Mouse (Mus musculus) neural tube, embryonic 11.5 days (tissue): Measurements from ENCODE around the gene Primpol. TPM values are rescaled to one million over a fixed set of nuclear protein-coding genes. Genes with fewer than 3 reads are reported as not detected.

Source experiments
- ATAC-seq: fragments of 200-750 bp; cut with Nextera tagmentation; 2 replicates; pipeline ENCODE4 v1.8.0; 2017; ENCODE audit warnings: moderate number of reproducible peaks, mild to moderate bottlenecking, moderate TSS enrichment, moderate library complexity; ENCODE audit not compliant: insufficient read depth, low FRiP score, low TSS enrichment
- DNase-seq: peaks from one replicate; pipeline ENCODE4 v3.0.0-alpha.2; 2015; ENCODE audit warnings: low spot score
- H3K27ac ChIP-seq: fragments of 300-500 bp; sonication (generic); 2 replicates; pipeline ENCODE4 v1.5.1; 2014; ENCODE audit warnings: low read depth, mild to moderate bottlenecking, low read length
- H3K27me3 ChIP-seq: fragments of 300-500 bp; sonication (generic); 2 replicates; pipeline ENCODE4 v1.6.1; 2014; ENCODE audit warnings: mild to moderate bottlenecking, low read length, mixed read lengths; ENCODE audit not compliant: control insufficient read depth, insufficient read depth
- H3K36me3 ChIP-seq: fragments of 300-500 bp; sonication (generic); 2 replicates; pipeline ENCODE4 v1.6.1; 2014; ENCODE audit warnings: mild to moderate bottlenecking, low read length, moderate library complexity, mixed read lengths; ENCODE audit not compliant: control insufficient read depth, insufficient read depth
- H3K4me1 ChIP-seq: fragments of 300-500 bp; sonication (generic); 2 replicates; pipeline ENCODE4 v1.6.1; 2014; ENCODE audit warnings: low read length, mixed read lengths; ENCODE audit not compliant: control insufficient read depth, insufficient read depth
- H3K4me2 ChIP-seq: fragments of 300-500 bp; sonication (generic); 2 replicates; pipeline ENCODE4 v1.6.1; 2014; ENCODE audit warnings: low read depth, mild to moderate bottlenecking, moderate library complexity
- H3K4me3 ChIP-seq: fragments of 300-500 bp; sonication (generic); 2 replicates; pipeline ENCODE4 v1.5.1; 2014; ENCODE audit warnings: low read depth, low read length
- H3K9ac ChIP-seq: fragments of 300-500 bp; sonication (generic); 2 replicates; pipeline ENCODE4 v1.6.1; 2014; ENCODE audit warnings: mild to moderate bottlenecking, low read length
- H3K9me3 ChIP-seq: fragments of 300-500 bp; sonication (generic); 2 replicates; pipeline ENCODE4 v1.6.1; 2016; ENCODE audit warnings: low read length; ENCODE audit not compliant: control insufficient read depth
- WGBS: fragments of 180-500 bp; shearing (Covaris S2); extraction: QIAGEN DNeasy Blood & Tissue Kit; methylation state at CpG from one replicate; pipeline ENCODE4 v1.1.7; 2014; 5-methylcytosine and 5-hydroxymethylcytosine counted together
- polyA plus RNA-seq: library from polyadenylated mRNA; unstranded; fragments of >200 nt; fragmentation: Nextera tagmentation; extraction: Ambion mirVana; gene quantifications from 2 replicates; pipeline ENCODE4 v1.2.1, GENCODE M21; 2014

The Primpol gene
- polyA plus RNA-seq, 1 experiment from 2014 or later, result 11.2 TPM

- Histone ChIP-seq H3K4me3 (no peak overlapping the region), H3K9ac (no peak overlapping the region), H3K36me3 (peaks cover 9% of the 10 kb centered on the region), H3K4me2 (no peak overlapping the region), H3K27me3 (no peaks in the 10 kb centered on the region), H3K27ac (no peak overlapping the region), H3K9me3 (no peaks in the 10 kb centered on the region), H3K4me1 (no peaks in the 10 kb centered on the region)
- ATAC-seq (no peak), DNase-seq (no peak)
- 95% methylated on average over 9 of the region's 9 CpGs for WGBS
Measured at GRCm38 (mm10) chr8:46578794-46579193, 38.2 kb downstream of the Primpol start.

- no peak overlapping the region for H3K4me2 ChIP-seq
- H3K4me3 ChIP-seq, result no peak overlapping the region
- no peak for ATAC-seq
- WGBS, result 89% methylated on average over 2 of the region's 2 CpGs
- H3K9ac ChIP-seq, result no peak overlapping the region
- H3K9me3 ChIP-seq, result no peaks in the 10 kb centered on the region
- no peak for DNase-seq
- no peaks in the 10 kb centered on the region for H3K27me3 ChIP-seq
- H3K4me1 ChIP-seq, result no peaks in the 10 kb centered on the region
- H3K36me3 ChIP-seq, result peaks cover 5% of the 10 kb centered on the region; the same call in 1 of the 2 replicates
- H3K27ac ChIP-seq, result no peak overlapping the region
Measured at GRCm38 (mm10) chr8:46573964-46574363, 43.0 kb downstream of the Primpol start.

GRCm38 (mm10) chr8:46573446-46573845 lies 43.6 kb downstream of the Primpol start:
- H3K9me3 ChIP-seq, result no peaks in the 10 kb centered on the region
- no peaks in the 10 kb centered on the region for H3K4me1 ChIP-seq
- no peak overlapping the region for H3K4me2 ChIP-seq
- no peaks in the 10 kb centered on the region for H3K27me3 ChIP-seq
- H3K27ac ChIP-seq, result no peak overlapping the region
- WGBS, result 83% methylated on average over 2 of the region's 2 CpGs
- DNase-seq (no peak), ATAC-seq (no peak)
- H3K36me3 ChIP-seq, result peaks cover 4% of the 10 kb centered on the region; the same call in 1 of the 2 replicates
- no peak overlapping the region for H3K4me3 ChIP-seq
- no peak overlapping the region for H3K9ac ChIP-seq

GRCm38 (mm10) chr8:46570673-46571072 lies 46.3 kb downstream of the Primpol start:
- H3K36me3 ChIP-seq, result no peaks in the 10 kb centered on the region; the same call in 1 of the 2 replicates

GRCm38 (mm10) chr8:46569659-46570441 lies 47.2 kb downstream of the Primpol start:
- Histone ChIP-seq H3K9ac (no peak overlapping the region), H3K27me3 (no peaks in the 10 kb centered on the region), H3K4me2 (no peak overlapping the region), H3K4me3 (no peak overlapping the region), H3K36me3 (no peaks in the 10 kb centered on the region; the same call in 1 of the 2 replicates), H3K27ac (no peak overlapping the region), H3K4me1 (no peaks in the 10 kb centered on the region), H3K9me3 (no peaks in the 10 kb centered on the region)
- WGBS, result 93% methylated on average over 19 of the region's 19 CpGs
- DNase-seq (no peak), ATAC-seq (no peak)

More at GRCm38 (mm10) chr8:46570673-46571072, 46.3 kb downstream of the Primpol start:
- WGBS, result 91% methylated on average over 9 of the region's 14 CpGs
- Histone ChIP-seq H3K9ac (no peak overlapping the region), H3K4me1 (no peaks in the 10 kb centered on the region), H3K27ac (no peak overlapping the region), H3K9me3 (no peaks in the 10 kb centered on the region), H3K4me2 (no peak overlapping the region), H3K4me3 (no peak overlapping the region), H3K27me3 (no peaks in the 10 kb centered on the region)
- ATAC-seq (no peak), DNase-seq (no peak)

GRCm38 (mm10) chr8:46568942-46569341 lies 48.1 kb downstream of the Primpol start:
- Histone ChIP-seq H3K9ac (no peak overlapping the region), H3K4me3 (no peak overlapping the region), H3K9me3 (no peaks in the 10 kb centered on the region), H3K36me3 (no peaks in the 10 kb centered on the region; the same call in 1 of the 2 replicates), H3K4me1 (no peaks in the 10 kb centered on the region), H3K27ac (no peak overlapping the region), H3K4me2 (no peak overlapping the region), H3K27me3 (no peaks in the 10 kb centered on the region)
- 81% methylated on average over 2 of the region's 2 CpGs for WGBS
- ATAC-seq, result no peak
- DNase-seq, result no peak

GRCm38 (mm10) chr8:46567946-46568345 lies 49.1 kb downstream of the Primpol start:
- H3K27ac ChIP-seq, result no peak overlapping the region
- H3K4me2 ChIP-seq, result no peak overlapping the region
- H3K9me3 ChIP-seq, result no peaks in the 10 kb centered on the region
- DNase-seq (no peak), ATAC-seq (no peak)
- H3K4me3 ChIP-seq, result no peak overlapping the region
- H3K36me3 ChIP-seq, result no peaks in the 10 kb centered on the region; the same call in 1 of the 2 replicates
- WGBS, result 88% methylated on average over 8 of the region's 8 CpGs
- H3K27me3 ChIP-seq, result no peaks in the 10 kb centered on the region
- no peak overlapping the region for H3K9ac ChIP-seq
- no peaks in the 10 kb centered on the region for H3K4me1 ChIP-seq

- ATAC-seq (no peak), DNase-seq (no peak)
- H3K4me1 ChIP-seq, result no peaks in the 10 kb centered on the region
- H3K27me3 ChIP-seq, result no peaks in the 10 kb centered on the region
- H3K9ac ChIP-seq, result no peak overlapping the region
- H3K4me3 ChIP-seq, result no peak overlapping the region
- no peak overlapping the region for H3K4me2 ChIP-seq
- 71% methylated on average over 7 of the region's 7 CpGs for WGBS
- no peak overlapping the region for H3K27ac ChIP-seq
- no peaks in the 10 kb centered on the region for H3K9me3 ChIP-seq
- H3K36me3 ChIP-seq, result no peaks in the 10 kb centered on the region; the same call in 1 of the 2 replicates
Measured at GRCm38 (mm10) chr8:46566914-46567529, 50.0 kb downstream of the Primpol start.

- no peak overlapping the region for H3K9ac ChIP-seq
- WGBS, result 93% methylated on average over 16 of the region's 16 CpGs
- no peak overlapping the region for H3K4me3 ChIP-seq
- H3K27me3 ChIP-seq, result no peaks in the 10 kb centered on the region
- DNase-seq, result no peak
- H3K27ac ChIP-seq, result no peak overlapping the region
- H3K9me3 ChIP-seq, result no peaks in the 10 kb centered on the region
- H3K36me3 ChIP-seq, result peaks cover 2% of the 10 kb centered on the region; the same call in 1 of the 2 replicates
- H3K4me1 ChIP-seq, result no peaks in the 10 kb centered on the region
- ATAC-seq, result no peak
- no peak overlapping the region for H3K4me2 ChIP-seq
Measured at GRCm38 (mm10) chr8:46562333-46562732, 54.7 kb downstream of the Primpol start.
